Mouse (Mus musculus) heart, postnatal 10 days (tissue): ENCODE results near the gene Susd4. TPM values are rescaled to one million over a fixed set of nuclear protein-coding genes. Genes with fewer than 3 reads are reported as not detected.

ENCODE experiments used
- DNase-seq, 2 experiments: peaks; one replicate each; pipeline ENCODE4 v3.0.0; 2021
- intact Hi-C: fragments of 180-260 bp; cut with DNase I; formaldehyde crosslinking; loops from one replicate; pipeline ENCODE4 v1.15.1; 2025
- total RNA-seq, 2 experiments: library from RNA; stranded (reverse); gene quantifications; 2 replicates each; pipeline ENCODE4 v1.2.3; 2021

Susd4 gene
- total RNA-seq, 2 experiments from 2014 or later = 0.93 to 0.97 TPM

DNA sequence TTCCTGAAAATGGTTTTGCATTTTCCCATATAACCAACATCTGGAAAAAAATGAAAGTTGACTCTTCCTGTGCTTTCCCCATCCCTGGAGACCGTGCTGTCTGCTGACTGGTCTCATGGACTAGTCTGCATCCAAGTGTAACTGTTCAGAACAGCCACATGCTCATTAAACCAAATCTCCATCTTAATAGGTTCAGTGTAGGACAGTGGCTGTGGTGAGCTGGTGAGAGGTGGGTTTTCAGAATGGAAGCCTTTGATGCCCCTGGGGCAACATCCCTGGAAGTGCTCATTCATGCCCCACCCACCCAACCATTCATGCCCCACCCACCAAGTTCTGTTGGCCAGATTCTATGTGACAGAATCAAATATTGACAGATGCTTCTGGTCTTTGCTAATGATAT is 86.4 kb downstream of the Susd4 start:
- intact Hi-C loops = no loop called here

DNA sequence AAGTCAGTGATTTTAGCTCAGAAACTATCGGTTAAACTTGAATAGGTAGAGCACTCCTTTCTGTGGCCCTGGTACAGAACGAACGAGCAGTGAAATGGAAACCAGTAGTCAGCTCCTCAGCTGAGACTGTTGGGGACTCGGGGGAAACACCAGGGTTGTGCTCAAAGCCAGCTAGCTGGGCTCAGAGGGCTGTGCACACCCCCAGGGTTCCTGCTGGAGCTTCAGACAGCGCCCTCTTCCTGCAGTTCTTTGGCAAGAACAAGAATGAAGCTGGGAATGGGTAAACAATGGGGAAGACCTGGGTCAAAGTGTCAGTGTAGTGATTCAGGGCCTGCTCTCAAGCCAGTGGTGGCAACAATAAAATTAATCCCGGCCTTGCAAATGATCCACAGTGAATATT is 88.5 kb downstream of the Susd4 start:
- no peak for DNase-seq
- intact Hi-C loops = no loop called here

More for the DNA sequence above, 86.4 kb downstream of the Susd4 start:
- DNase-seq = no peak

DNA sequence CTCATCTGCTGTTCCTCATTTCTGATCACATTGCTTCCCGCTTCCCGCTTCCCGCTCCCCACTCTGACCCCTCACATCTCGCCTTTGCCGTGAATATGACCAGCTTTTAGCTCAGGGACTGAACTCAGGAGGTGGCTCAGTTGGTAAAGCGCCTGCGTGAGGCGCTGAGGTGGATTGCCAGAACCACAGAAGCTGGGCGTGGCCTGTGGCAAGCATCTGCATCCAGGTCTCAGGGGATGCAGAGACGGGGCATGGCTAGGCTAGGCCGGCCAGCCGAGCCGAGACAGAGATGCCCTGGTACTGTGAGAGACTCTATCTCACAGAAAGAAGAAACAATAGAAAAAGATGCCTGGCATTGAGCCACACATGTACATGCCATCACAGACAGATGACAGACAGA is 93.0 kb downstream of the Susd4 start:
- DNase-seq = no peak
- intact Hi-C loops = no loop called here

DNA sequence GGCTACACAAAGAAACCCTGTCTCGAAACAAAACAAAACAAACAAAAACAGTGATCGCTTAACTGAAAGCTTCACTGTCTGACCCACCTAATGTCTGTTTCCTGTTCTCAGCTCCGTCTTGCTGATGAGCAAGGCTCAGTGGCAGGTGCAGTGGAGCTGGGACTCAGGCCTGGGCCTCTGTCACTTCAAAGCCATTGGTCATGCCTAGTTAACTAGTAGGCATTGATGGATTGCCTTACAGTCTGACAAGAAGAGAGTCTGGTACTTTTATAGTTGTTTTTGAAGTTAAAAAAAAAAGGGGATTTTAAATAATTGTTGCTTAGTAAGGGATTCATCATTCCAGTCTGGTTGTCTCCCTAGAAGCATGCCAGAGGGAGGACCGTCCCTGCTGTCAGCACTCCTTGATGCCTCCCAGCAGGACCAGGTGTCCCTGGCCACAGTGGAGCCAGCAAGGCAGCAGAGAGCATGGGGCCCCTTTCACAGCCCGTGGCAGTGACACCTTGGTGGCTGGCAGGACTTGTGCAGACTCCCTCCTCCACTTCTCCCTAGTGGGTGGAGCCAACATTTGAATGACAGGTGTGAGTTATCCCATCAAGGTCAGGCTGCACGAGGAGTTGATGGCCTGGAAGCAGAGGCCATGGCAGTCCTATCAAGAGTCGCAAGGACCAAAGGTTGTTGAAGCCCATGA is 98.2 kb downstream of the Susd4 start:
- DNase-seq = no peak
- intact Hi-C loops = no loop called here

DNA sequence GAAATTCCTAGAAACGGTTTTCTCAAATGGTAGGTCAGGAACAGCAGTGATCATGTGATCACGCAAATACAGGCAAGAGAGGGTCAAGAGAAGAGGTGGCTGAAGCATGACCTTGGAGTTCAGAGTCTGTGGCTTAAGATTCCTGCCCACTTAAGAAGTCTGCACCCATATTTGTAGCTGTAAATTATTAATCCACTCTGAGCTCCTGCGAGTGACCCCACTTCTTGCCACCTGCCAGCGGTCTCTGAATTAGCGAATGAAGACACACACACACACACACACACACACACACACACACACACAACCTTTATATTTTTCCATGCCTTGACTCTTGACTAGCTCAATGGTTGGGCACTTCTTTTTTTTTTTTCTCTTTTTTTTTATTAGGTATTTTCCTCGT is 99.7 kb downstream of the Susd4 start:
- intact Hi-C loops = no loop called here
- DNase-seq = no peak

DNA sequence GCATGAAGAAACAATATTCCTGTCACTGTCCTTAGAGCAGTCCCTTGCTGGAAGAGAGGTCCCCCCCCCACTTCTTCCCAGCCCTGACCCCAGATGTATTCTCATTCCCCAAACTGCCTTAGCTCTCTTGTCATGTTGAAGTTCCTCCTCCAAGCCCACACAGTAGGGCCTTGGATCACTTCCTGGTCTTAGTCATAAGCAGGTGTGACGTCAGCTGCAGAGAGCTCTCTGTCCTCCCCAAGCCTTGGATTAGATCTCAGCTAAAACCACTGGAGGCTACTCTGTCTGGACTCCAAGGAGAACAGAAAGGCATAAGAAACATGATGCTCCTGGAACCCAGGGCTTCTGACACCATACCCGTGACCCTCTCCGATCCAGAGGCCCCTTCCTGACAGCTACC is 104.2 kb downstream of the Susd4 start:
- intact Hi-C loops = loop anchor here (2.0 kb wide), 1 partner anchor 93 kb away; no protein-coding TSS in a partner anchor

DNA sequence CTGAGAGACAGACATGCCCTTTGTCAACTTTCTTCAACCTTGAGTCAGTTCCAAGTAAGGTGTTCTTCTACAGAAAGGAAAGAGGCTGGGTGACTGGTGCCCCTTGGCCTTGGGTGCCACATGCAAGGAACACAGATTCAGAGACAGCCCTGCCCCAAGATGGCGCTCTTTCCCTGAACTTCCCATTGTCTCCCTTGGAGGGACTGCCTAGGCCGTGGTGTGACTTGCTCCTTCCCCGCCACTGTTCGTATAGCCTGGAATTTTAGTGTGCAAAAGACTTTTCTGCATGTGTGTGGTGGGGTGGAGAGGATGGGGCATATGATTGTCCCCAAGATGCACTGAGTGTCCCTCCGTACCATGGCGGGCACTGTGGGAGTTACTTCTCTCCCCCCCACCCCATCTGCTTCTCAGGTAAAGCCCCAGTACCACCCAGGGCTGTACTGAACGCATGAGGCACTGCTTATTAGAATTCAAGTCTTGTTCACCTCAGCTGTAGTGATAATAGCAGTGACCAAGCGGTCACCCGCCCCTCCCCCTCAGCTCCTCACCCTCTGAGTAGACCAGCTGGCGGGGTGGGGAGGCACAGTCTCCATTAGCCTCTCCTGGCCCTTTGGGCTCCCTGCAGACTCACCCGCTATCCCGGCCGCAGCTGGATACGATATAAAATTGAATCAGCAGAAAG is 104.9 kb downstream of the Susd4 start:
- DNase-seq = peak; percentile 42 to 58
- intact Hi-C loops = loop anchor here (2.0 kb wide), 1 partner anchor 92 kb away; no protein-coding TSS in a partner anchor

More for the DNA sequence above, 104.2 kb downstream of the Susd4 start:
- no peak for DNase-seq

DNA sequence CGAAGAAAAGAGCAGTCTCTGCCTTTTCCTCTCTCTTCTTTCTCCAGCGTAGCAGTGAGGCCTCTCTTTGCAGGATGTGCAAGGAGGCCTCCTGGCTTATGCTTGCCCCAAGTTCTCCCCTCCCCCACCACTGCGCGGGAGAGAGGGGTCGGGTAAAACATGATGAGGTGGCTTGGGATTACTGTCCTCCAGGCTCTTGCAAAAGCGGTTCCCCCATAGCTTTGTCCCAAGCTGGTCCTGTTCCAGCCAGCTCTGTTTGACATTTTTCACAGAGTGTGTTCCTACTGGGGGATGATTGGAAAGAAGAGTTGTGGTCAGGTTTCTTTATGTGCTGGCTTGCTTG is 105.4 kb downstream of the Susd4 start:
- intact Hi-C loops = loop anchor here (2.0 kb wide), 1 partner anchor 92 kb away; no protein-coding TSS in a partner anchor
- peak in 1 of 2 experiments; percentile 14 for DNase-seq

DNA sequence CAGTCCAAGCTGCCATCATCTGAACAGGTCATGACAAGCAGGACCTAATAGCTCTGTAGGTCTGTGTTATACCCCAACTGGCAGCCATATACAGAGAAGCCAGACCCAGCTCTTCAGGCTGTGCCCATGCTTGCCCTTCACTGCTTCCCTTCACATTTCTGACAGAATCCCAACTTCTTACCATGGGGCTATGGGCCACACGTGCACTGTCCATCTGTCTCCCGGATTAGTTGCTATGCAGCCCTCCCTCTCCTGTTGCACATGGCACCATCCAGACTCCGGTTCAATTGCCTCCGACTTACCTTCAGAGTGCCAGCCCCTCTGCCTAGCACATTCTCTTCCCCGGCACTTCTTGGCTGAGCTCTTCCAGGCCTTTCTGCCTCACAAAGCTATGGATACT is 114.5 kb downstream of the Susd4 start:
- intact Hi-C loops = no loop called here
- no peak for DNase-seq

DNA sequence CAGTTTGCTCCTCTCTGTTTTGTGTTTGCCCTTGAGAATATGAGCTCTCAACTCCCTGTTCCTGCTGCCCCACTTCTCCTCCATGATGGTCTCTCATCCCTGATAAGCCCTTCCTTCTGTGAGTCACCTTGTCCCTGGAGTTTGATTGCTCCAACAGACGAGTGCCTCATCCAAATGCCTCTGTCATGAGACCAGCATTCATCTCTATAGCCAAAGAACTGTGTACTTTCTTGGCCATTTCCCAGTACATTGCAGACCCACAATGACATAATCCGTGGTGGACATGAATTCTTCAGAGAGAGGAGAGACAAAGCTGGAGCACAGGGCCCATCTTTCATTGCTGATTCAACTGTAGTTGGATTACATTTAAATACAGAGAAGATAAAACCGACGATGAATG is 115.1 kb downstream of the Susd4 start:
- intact Hi-C loops = no loop called here
- peak; percentile 25 to 27 for DNase-seq

DNA sequence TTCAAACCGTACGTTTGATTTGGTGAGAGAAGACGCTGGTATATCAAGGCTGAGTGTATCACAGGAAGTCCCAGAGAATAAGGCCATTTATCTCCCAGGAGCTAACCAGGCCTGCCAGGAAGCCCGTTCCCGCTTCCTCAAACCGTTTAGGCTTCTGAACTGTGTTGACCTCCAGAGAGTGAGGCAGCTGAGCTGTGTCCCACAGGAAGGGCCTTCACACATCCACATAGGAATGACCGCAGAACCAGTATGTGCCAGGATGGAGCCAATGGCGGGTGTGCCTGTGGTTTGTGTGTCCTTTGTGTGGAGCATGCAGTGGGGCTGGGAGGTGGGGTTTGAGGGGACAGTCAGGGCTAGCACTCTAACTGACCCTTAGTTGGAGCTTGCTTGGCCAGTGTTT is 117.6 kb downstream of the Susd4 start:
- intact Hi-C loops = no loop called here
- DNase-seq = no peak

DNA sequence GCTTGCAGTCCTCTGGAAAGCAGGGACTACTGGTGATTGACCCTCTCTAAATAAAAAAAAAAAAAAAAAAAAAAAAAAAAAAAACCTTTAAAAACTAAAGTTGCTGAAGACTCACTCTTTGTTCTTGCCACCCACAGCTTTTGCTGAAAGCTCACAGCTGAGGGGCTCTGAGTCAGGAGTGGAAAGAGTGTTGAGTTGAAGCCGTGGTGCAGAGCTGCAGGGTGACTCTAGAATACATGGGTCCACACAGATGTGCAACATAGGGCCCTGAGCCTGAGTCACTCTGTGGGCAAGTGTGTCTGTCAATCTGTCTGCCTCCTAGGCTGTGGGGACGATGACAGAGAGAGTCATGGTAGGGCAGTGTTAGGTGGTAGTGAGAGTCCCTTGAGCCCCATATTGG is 119.0 kb downstream of the Susd4 start:
- intact Hi-C loops = no loop called here
- DNase-seq = no peak

DNA sequence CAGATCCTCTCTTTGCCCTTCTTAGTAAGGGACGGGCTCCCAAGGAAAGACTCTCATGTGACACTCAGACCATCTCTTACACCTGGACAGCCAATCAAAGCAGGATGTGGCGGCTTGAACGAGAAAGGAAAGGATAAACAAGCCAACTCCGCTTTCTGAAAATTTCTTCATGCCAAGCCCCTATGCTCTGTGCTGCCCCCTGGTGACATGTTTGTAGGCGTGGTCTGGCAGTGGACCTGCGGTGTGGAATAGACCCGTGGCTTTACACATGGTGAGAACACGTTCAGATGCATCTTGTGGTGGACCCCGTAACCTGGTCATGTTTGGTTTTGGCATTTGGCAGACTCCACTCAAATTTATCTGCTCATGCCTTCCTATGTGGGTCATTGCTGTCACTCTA is 132.0 kb downstream of the Susd4 start:
- DNase-seq = peak; percentile 58 to 80
- intact Hi-C loops = loop anchor here (2.0 kb wide), 1 partner anchor 335 kb away; no protein-coding TSS in a partner anchor

DNA sequence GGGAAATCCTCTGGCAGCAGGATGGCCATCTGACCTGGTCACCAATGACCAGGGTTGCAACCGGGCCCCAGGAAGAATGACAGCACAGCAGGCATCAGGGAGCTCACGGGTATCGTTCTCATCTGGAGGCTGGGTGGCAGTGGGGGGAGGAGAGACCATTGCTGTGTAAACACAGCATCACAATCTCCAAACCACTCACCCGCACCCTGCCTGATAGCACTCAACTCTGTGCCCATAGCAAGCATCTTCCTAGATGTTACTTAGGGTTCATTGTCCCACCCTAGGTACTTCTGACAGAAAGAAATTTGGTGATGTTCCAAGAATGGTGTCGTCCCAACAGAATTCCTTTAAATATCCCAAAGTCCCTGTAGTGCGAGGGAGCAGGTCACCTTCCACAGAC is 133.4 kb downstream of the Susd4 start:
- intact Hi-C loops = loop anchor here (2.0 kb wide), 1 partner anchor 336 kb away; no protein-coding TSS in a partner anchor
- no peak for DNase-seq

DNA sequence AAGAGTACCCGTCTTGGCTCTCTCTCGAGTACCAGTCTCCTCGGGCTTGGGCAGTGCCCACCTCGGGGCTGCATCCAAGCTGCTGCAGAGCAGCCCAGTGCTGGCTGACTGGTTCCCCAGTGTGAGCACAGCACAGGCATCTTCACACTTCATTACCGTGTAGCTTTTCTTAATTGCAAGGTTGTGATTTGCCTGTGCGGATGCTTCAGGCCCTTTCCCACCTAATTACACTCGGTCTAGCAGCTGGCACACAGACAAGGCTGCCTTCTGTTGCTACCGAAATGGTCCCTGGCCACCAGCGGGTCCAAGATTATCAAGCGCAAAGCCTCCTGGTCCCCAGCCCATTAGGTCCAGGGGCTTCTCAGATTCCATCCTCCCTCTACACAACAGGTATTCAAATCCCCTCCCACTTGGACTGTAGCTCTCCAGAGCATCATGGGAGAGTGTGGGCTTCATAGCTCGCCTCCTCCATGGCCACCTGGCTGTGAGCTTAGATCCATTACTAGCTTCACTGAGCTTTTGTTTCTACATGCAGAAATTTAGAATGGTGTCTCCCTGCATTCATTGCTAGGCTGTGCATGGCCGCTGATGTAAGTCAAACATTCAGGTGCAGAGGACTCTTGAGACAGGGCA is 134.0 kb downstream of the Susd4 start:
- DNase-seq = no peak
- intact Hi-C loops = loop anchor here (2.0 kb wide), 1 partner anchor 337 kb away; no protein-coding TSS in a partner anchor

DNA sequence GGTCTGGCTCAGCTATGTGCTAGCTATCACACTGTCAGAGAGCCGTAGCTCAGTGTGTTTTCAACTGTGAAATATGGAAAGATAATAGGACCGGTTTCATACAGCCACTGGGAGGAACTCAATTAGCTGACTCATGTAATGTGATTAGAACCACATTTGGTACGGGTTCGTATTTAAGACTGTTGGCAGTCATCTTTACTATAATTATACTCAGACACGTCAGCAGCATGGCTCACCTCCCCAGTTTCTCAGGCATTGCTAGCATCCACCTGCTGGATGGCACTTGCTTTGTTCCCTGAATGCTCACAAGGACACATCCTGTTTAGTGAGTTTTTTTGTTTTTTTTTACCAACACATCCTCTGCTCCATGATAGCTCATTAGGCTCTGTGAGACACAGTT is 138.4 kb downstream of the Susd4 start:
- DNase-seq = no peak
- intact Hi-C loops = no loop called here

DNA sequence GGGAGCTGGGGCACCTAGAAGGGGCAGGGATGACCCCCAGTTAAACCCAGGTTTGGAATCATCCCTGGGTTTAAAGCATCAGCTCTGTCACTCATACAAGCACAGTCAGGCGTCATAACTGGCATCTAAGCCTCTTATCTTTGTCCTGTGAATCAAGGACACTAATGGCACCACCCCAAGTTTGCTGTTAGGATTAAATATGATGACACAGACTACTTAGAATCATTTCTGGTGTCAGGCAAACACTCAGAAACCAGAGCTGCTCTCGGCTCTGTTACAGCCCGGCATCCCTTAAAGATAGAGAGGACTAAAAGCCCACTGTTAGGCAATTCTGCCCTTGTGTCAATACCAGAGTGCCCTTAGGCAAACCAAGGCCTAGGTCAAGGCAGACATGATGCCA is 139.2 kb downstream of the Susd4 start:
- intact Hi-C loops = no loop called here
- no peak for DNase-seq

DNA sequence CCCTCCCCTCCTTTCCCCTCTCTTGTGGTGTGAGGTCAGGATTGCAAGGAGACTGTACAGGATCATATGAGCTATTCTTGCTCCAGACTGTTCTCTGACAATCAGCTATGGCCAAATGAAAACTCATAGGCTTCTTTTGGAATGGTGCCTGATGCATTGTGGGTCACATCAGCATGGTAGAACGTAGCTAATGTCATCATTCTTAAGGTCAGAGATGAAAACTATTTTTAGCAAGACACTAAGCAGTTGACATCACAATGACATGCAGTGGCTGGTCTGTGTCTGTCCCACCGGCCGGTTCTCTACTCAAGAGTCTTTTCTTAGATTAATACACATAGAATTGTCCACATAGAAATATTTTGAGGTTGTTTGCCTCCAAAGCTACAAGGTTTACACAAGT is 142.0 kb downstream of the Susd4 start:
- DNase-seq = peak; percentile 15 to 20
- intact Hi-C loops = no loop called here

DNA sequence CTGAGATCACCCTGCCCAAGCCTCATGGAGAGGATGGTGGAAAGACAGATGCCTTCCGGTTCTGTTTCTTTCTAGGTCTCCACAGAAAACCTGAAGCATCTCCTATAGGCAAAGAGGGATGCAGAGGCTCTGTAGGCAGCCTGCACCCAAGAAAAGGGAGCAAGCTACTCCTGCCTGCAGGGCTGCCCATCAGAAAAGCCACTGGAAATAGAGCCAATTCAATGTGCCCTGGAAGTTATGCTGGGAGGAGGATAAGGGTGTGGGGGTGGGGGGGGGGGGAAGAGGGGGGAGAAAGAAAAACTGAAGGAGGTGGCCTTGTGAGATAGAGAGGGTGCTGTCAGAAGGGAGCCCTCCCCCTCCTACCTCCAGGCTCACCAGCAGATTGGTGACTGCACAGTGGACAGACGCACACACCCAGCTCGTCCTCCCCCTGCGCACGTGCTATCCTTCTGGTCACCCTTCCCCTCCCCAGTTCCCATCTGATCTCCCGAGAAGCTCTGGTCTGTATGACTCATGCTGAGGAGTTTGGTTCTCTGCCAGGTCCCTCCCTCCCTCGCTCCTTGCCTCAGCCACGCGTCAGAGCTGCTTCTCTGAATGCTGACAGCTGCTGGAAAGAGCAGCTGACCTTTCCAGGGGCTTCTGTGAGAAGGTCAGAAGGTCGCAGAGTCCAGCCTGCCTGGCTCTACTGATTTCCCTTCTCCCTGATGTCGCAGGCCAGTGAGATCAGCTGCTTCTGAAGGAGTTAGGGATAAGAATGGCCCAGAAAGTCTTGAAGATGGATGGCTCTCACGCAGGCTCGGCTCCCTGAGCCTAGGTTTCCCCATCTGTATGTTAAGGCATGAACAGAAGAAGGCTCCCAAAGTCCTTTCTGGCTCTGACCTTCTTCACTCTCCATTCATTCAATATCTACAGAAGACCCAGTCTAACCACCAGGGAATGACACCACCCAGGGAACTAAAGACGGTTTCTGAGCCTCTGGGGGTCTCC is 144.7 kb downstream of the Susd4 start:
- peak; percentile 95 to 97 for DNase-seq
- intact Hi-C loops = no loop called here

DNA sequence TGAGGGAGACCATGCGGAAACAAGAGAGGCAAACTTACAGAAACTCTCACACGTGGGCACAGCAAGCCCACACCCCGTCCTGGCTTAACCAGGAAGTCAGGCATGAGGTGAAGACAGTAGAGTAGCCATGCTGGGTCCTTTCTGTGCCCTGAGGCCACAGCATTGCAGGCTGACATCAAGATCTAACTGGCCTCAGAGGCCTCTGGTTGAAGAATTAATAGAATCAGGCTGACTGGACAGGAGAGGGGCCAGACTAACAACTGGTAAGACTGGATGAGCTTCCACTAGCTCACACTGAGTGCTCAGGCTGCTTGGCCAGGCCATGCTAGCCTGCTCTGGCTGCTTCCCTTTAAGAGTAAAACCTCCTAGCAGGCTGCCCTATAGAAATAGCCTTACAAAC is 145.4 kb downstream of the Susd4 start:
- DNase-seq = no peak
- intact Hi-C loops = no loop called here

DNA sequence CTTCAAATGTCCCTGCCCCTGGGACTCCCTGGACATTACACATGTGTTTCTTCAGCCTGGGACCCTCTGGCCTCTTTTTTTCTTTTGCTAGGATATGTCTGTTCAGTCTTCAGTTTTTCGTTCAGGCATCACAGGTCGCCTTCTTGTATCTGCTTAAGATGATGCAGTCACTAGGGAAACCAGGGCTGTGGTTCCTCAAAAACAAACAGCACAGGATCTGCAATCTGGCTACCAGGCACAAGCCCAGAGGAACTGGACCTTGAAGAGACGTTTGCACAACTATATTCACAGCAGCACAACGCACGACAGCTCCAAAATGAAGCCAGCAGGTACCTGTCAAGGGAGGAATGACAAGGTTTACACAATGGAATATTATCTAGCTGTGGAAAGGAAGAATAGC is 145.9 kb downstream of the Susd4 start:
- DNase-seq = no peak
- intact Hi-C loops = no loop called here
